Mouse (Mus musculus): ENCODE data around the gene Naf1. TPM values are rescaled to one million over a fixed set of nuclear protein-coding genes. Genes with fewer than 3 reads are reported as not detected.

Gene Naf1
- polyA plus RNA-seq, 1 experiment from 2014 or later = 5.2 TPM

DNA sequence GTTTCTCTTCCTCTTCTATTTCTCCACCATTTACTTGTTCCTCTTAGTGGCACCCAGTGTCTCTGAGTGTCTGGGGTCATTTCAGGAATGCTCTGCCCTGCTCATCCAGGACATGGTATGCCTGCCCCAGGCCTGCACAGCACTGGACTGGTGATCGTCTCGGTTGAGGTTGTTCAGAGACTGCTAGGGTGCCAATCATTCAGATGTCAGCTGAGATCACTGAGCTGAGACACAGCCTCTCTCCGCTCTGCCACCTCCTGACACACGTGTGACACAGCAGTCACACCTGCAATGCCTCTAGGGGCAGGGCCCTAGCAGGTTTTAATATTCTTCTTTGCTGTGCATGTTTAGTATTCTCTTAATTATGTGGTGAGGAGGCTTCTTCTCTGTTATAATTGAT, 58.5 kb downstream of the Naf1 start:
- ATAC-seq (replicated peaks; ENCODE audit: low FRiP score, low TSS enrichment, low read depth) (no peak), DNase-seq (ENCODE audit: low spot score) (no peak)
- no peak overlapping the region for H3K27ac ChIP-seq (ENCODE audit: low read depth)
- no peaks in the 10 kb centered on the region for H3K36me3 ChIP-seq (ENCODE audit: control insufficient read depth, insufficient read depth, low read length)
- no peak overlapping the region for H3K4me3 ChIP-seq (ENCODE audit: low read depth, low read length)
- no peaks in the 10 kb centered on the region for H3K27me3 ChIP-seq (replicated peaks; ENCODE audit: control insufficient read depth, insufficient read depth, low read length)
- no peak overlapping the region for H3K4me2 ChIP-seq (ENCODE audit: low read length)
- WGBS = 78% methylated on average over 4 of the region's 4 CpGs
- H3K9me3 ChIP-seq (ENCODE audit: control insufficient read depth, low read length) = no peaks in the 10 kb centered on the region
- no peaks in the 10 kb centered on the region for H3K4me1 ChIP-seq (replicated peaks; ENCODE audit: control insufficient read depth, insufficient read depth, low read length)
- no peak overlapping the region for H3K9ac ChIP-seq (ENCODE audit: low read length)

DNA sequence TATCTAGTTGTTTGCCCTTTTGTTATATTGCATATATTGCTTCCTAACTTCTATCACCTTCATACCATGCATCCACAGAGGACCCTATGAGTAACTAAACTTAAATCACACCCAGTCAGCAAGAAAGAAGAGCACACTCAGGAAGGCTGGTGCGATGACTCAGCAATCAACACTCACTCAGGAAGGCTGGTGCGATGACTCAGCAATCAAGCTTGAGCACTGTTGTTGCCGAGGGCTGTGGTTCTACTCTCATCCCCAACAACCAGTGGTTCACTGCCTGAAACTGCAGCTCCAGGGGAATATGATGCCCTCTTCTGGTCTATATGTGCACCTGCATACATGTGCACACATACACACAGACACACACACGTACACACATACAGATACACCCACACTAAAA, 73.7 kb downstream of the Naf1 start:
- no peaks in the 10 kb centered on the region for H3K27me3 ChIP-seq (replicated peaks; ENCODE audit: control insufficient read depth, insufficient read depth, low read length)
- H3K9ac ChIP-seq (ENCODE audit: low read length) = no peak overlapping the region
- no peak overlapping the region for H3K27ac ChIP-seq (ENCODE audit: low read depth)
- WGBS = 90% methylated on average over 4 of the region's 4 CpGs
- H3K4me3 ChIP-seq (ENCODE audit: low read depth, low read length) = no peak overlapping the region
- no peaks in the 10 kb centered on the region for H3K9me3 ChIP-seq (ENCODE audit: control insufficient read depth, low read length)
- H3K4me1 ChIP-seq (replicated peaks; ENCODE audit: control insufficient read depth, insufficient read depth, low read length) = no peaks in the 10 kb centered on the region
- DNase-seq (ENCODE audit: low spot score) (no peak), ATAC-seq (replicated peaks; ENCODE audit: low FRiP score, low TSS enrichment, low read depth) (no peak)
- H3K36me3 ChIP-seq (ENCODE audit: control insufficient read depth, insufficient read depth, low read length) = no peaks in the 10 kb centered on the region
- no peak overlapping the region for H3K4me2 ChIP-seq (ENCODE audit: low read length)

DNA sequence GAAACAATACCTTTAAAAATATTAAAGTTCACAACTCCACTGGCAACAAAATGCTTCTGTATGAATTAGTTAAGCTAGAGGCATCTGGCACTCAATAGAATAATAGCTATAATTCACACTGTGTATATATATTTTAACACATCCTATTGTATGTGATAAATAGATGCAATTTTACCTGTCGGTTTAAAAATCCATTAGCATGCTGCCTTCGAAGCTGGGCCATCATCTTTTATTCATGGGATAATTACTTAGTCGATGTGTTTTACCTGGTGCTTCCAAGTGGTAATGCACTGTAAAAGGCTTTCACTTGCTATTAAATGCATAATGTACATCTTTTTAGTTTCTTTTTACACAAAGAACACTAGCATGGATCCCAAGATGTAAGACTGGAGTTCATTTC, 76.2 kb downstream of the Naf1 start:
- Histone ChIP-seq H3K27ac (ENCODE audit: low read depth) (no peak overlapping the region), H3K4me3 (ENCODE audit: low read depth, low read length) (no peak overlapping the region), H3K27me3 (replicated peaks; ENCODE audit: control insufficient read depth, insufficient read depth, low read length) (no peaks in the 10 kb centered on the region), H3K9ac (ENCODE audit: low read length) (no peak overlapping the region), H3K36me3 (ENCODE audit: control insufficient read depth, insufficient read depth, low read length) (no peaks in the 10 kb centered on the region), H3K4me2 (ENCODE audit: low read length) (no peak overlapping the region), H3K4me1 (replicated peaks; ENCODE audit: control insufficient read depth, insufficient read depth, low read length) (no peaks in the 10 kb centered on the region), H3K9me3 (ENCODE audit: control insufficient read depth, low read length) (no peaks in the 10 kb centered on the region)
- 79% methylated on average over 3 of the region's 3 CpGs for whole genome bisulfite sequencing
- DNase-seq (ENCODE audit: low spot score) (no peak), ATAC-seq (replicated peaks; ENCODE audit: low FRiP score, low TSS enrichment, low read depth) (no peak)

Other genes with a start within 250 kb of the Naf1 start
- 0.14 TPM in 1 of 2 replicates, not detected in the other for gene Npy5r, start 172.1 kb upstream of the Naf1 start, polyA plus RNA-seq (2014; fragmentation: Nextera tagmentation; extraction: Ambion mirVana)
- gene Npy1r, start 163.0 kb upstream of the Naf1 start, polyA plus RNA-seq (2014; fragmentation: Nextera tagmentation; extraction: Ambion mirVana) = 2.0 and 2.1 TPM in 2 replicates